Mouse (Mus musculus): ENCODE measurements around the gene Lrch4.

Gene Lrch4

DNA sequence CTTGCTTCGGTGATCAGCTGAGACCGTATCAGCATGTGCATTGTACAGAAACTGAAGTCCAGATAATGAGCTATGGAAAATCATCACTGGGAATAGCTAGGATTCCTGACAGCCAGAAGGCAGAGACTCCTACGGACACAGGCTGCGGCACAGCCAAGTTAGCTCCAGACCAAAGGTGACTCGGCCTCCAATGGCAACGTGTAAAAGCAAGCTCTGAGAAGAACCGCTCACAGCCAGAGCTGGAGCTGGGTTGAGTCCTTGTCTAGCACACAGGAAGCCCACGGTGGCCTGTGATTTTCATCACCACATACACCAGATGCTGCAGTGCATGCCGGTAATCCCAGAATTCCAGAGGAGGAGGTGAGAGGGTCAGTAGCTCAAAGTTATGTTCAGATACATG is 61.6 kb downstream of the Lrch4 start:
- DNase-seq (ENCODE audit: low spot score) = no peak

Data from ovary, postnatal 36 days (tissue).